Mouse (Mus musculus) liver, embryonic 16.5 days (tissue): ENCODE results near the gene Rnf126. TPM values are rescaled to one million over a fixed set of nuclear protein-coding genes. Genes with fewer than 3 reads are reported as not detected.

Experiments used
- polyA plus RNA-seq: library from polyadenylated mRNA; unstranded; fragments of >200 nt; fragmentation: Nextera tagmentation; extraction: Ambion mirVana; gene quantifications from 2 replicates; pipeline ENCODE4 v1.2.1, GENCODE M21; 2015

The Rnf126 gene
- polyA plus RNA-seq, 1 experiment from 2014 or later = 26.2 TPM

Other genes with a start within 250 kb of the Rnf126 start
- 24.2 and 26.0 TPM in 2 replicates for gene Plpp2, start 233.2 kb downstream of the Rnf126 start, polyA plus RNA-seq
- gene Mier2, start 211.8 kb downstream of the Rnf126 start, polyA plus RNA-seq = 10.6 and 11.6 TPM in 2 replicates
- not detected in 2 replicates for gene Theg, start 179.6 kb downstream of the Rnf126 start, polyA plus RNA-seq
- gene C2cd4c, start 152.9 kb downstream of the Rnf126 start, polyA plus RNA-seq = not detected in 2 replicates
- 0.06 and 0.08 TPM in 2 replicates for gene Shc2, start 129.0 kb downstream of the Rnf126 start, polyA plus RNA-seq
- not detected in 2 replicates for gene Odf3l2, start 121.2 kb downstream of the Rnf126 start, polyA plus RNA-seq
- 0.16 and 0.24 TPM in 2 replicates for gene Madcam1, start 102.4 kb downstream of the Rnf126 start, polyA plus RNA-seq
- gene Tpgs1, start 97.6 kb downstream of the Rnf126 start, polyA plus RNA-seq = 19.3 and 19.4 TPM in 2 replicates
- 80.5 and 81.5 TPM in 2 replicates for gene Cdc34, start 84.8 kb downstream of the Rnf126 start, polyA plus RNA-seq
- gene Gzmm, start 77.9 kb downstream of the Rnf126 start, polyA plus RNA-seq = 0.15 and 0.22 TPM in 2 replicates
- 924 and 947 TPM in 2 replicates for gene Bsg, start 62.5 kb downstream of the Rnf126 start, polyA plus RNA-seq
- gene Hcn2, start 50.3 kb downstream of the Rnf126 start, polyA plus RNA-seq = not detected in 2 replicates
- gene Polrmt, start 20.4 kb downstream of the Rnf126 start, polyA plus RNA-seq = 13.4 and 14.4 TPM in 2 replicates
- not detected in 2 replicates for gene Fgf22, start 11.9 kb downstream of the Rnf126 start, polyA plus RNA-seq
- 1.0 TPM in 2 replicates for gene Fstl3, start 10.3 kb upstream of the Rnf126 start, polyA plus RNA-seq
- gene Prss57, start 24.0 kb upstream of the Rnf126 start, polyA plus RNA-seq = 6.3 and 7.1 TPM in 2 replicates
- 7.9 and 8.0 TPM in 2 replicates for gene Palm, start 26.6 kb upstream of the Rnf126 start, polyA plus RNA-seq
- 0.43 and 1.4 TPM in 2 replicates for gene Misp, start 54.0 kb upstream of the Rnf126 start, polyA plus RNA-seq
- 112 and 124 TPM in 2 replicates for gene Ptbp1, start 87.5 kb upstream of the Rnf126 start, polyA plus RNA-seq
- gene Prtn3, start 107.5 kb upstream of the Rnf126 start, polyA plus RNA-seq = 96.8 and 106 TPM in 2 replicates
- 4.8 and 5.1 TPM in 2 replicates for gene Plppr3, start 107.7 kb upstream of the Rnf126 start, polyA plus RNA-seq
- gene Elane, start 119.3 kb upstream of the Rnf126 start, polyA plus RNA-seq = 204 and 208 TPM in 2 replicates
- not detected in 2 replicates for gene Cfd, start 123.9 kb upstream of the Rnf126 start, polyA plus RNA-seq
- 14.7 and 15.3 TPM in 2 replicates for gene Med16, start 142.0 kb upstream of the Rnf126 start, polyA plus RNA-seq
- 2.5 TPM in 1 of 2 replicates, not detected in the other for gene Gm26602, start 143.9 kb upstream of the Rnf126 start, polyA plus RNA-seq
- gene Kiss1r, start 150.0 kb upstream of the Rnf126 start, polyA plus RNA-seq = 0.18 and 0.20 TPM in 2 replicates
- gene R3hdm4, start 154.3 kb upstream of the Rnf126 start, polyA plus RNA-seq = 47.1 and 49.3 TPM in 2 replicates
- gene Arid3a, start 160.1 kb upstream of the Rnf126 start, polyA plus RNA-seq = 5.1 and 5.8 TPM in 2 replicates
- gene Wdr18, start 193.2 kb upstream of the Rnf126 start, polyA plus RNA-seq = 42.2 and 44.7 TPM in 2 replicates
- 0.08 TPM in 1 of 2 replicates, not detected in the other for gene Grin3b, start 203.8 kb upstream of the Rnf126 start, polyA plus RNA-seq
- 3.0 and 4.8 TPM in 2 replicates for gene Tmem259, start 217.4 kb upstream of the Rnf126 start, polyA plus RNA-seq
- 42.5 and 44.9 TPM in 2 replicates for gene Cnn2, start 221.6 kb upstream of the Rnf126 start, polyA plus RNA-seq
- gene Abca7, start 229.5 kb upstream of the Rnf126 start, polyA plus RNA-seq = 8.6 and 9.0 TPM in 2 replicates
- 16.6 and 17.3 TPM in 2 replicates for gene Arhgap45, start 249.7 kb upstream of the Rnf126 start, polyA plus RNA-seq